ENCODE assay signal across 10 mouse cellular contexts in genomic region chr13:28502171-28502570, GRCm38 (mm10).
A peak's percentile ranks its signal among the peaks of the same experiment; 100 is the strongest.
DNase-seq lines count a peak whose midpoint lies in the region; ATAC-seq and TF ChIP-seq lines count a peak whose summit lies in the region.
"Had no signal": no experiment of that assay in that cellular context is flagged by ENCODE, and none has a peak within 500 bp of the region (broad histone marks: within the 10 kb centered on the region; RNA-seq: fewer than 3 reads in every experiment).

No protein-coding gene starts in this region.

- H3K4me1 ChIP-seq in kidney, adult 2 months (ENCODE audit: control insufficient read depth, insufficient read depth, low read length): no peaks in the 10 kb centered on the region
- H3K4me1 ChIP-seq in lung, postnatal 0 days (ENCODE audit: insufficient read depth, low read depth, low read length): no peaks in the 10 kb centered on the region
- H3K4me1 ChIP-seq: hindbrain, embryonic 15.5 days had no signal

- peak; percentile 67; the same call in 1 of the 2 replicates for TF ChIP-seq EP300 in lung, postnatal 0 days (IDR thresholded peaks at IDR 0.05)

- no peak for TF ChIP-seq POLR2A in kidney, adult 2 months (IDR thresholded peaks at IDR 0.05; ENCODE audit: low read depth, low read length)

- no peak overlapping the region for H3K4me2 ChIP-seq in lung, postnatal 0 days (replicated peaks; ENCODE audit: low read depth, low read length)
- H3K4me2 ChIP-seq: hindbrain, embryonic 15.5 days had no signal

- intact Hi-C loops in gastrocnemius, postnatal 36 days (cut with DNase I): no loop called here
- intact Hi-C loops in gastrocnemius, postnatal 14 days (cut with DNase I; ENCODE audit: low total_unique reads): no loop called here
- intact Hi-C loops in left cerebral cortex, adult 2 months (cut with DNase I): no loop called here

- DNase-seq in gastrocnemius, adult 18-20 months (ENCODE audit: low spot score): peak; percentile 6
- DNase-seq in gastrocnemius, postnatal 36 days: no peak
- peak; percentile 26 for DNase-seq in gastrocnemius, postnatal 14 days
- peak; percentile 69 for DNase-seq in kidney, adult 2 months
- DNase-seq in lung, postnatal 0 days (ENCODE audit: low spot score): peak; percentile 66
- peak; percentile 40 for DNase-seq in testis, postnatal 14 days (ENCODE audit: low spot score)
- DNase-seq in cerebellum, postnatal 36 days: no peak
- DNase-seq in left cerebral cortex, adult 2 months (ENCODE audit: extremely low spot score in 1 of 2, low spot score in 2 of 2): no peak

- H3K9ac ChIP-seq in lung, postnatal 0 days (replicated peaks; ENCODE audit: low read depth): no peak overlapping the region
- H3K9ac ChIP-seq: hindbrain, embryonic 15.5 days had no signal

- no peaks in the 10 kb centered on the region for H3K27me3 ChIP-seq in kidney, adult 2 months (replicated peaks; ENCODE audit: control insufficient read depth, insufficient read depth, low read length)
- H3K27me3 ChIP-seq in lung, postnatal 0 days (replicated peaks; ENCODE audit: insufficient read depth, low read length): no peaks in the 10 kb centered on the region
- H3K27me3 ChIP-seq: hindbrain, embryonic 15.5 days had no signal

- peak; percentile 89 for ATAC-seq in lung, postnatal 0 days

- H3K36me3 ChIP-seq in kidney, adult 2 months (ENCODE audit: control insufficient read depth, insufficient read depth, low read length): no peaks in the 10 kb centered on the region
- no peaks in the 10 kb centered on the region for H3K36me3 ChIP-seq in lung, postnatal 0 days (ENCODE audit: insufficient read depth, low read length)
- H3K36me3 ChIP-seq: G1E; hindbrain, embryonic 15.5 days had no signal

- no peak overlapping the region for H3K27ac ChIP-seq in kidney, adult 2 months (ENCODE audit: insufficient read depth, low read depth, low read length)
- no peak overlapping the region for H3K27ac ChIP-seq in lung, postnatal 0 days (ENCODE audit: low read length)
- no peak overlapping the region for H3K27ac ChIP-seq in left cerebral cortex, adult 2 months
- H3K27ac ChIP-seq: hindbrain, embryonic 15.5 days had no signal

- H3K9me3 ChIP-seq in lung, postnatal 0 days (ENCODE audit: low read length): no peaks in the 10 kb centered on the region
- H3K9me3 ChIP-seq: G1E; hindbrain, embryonic 15.5 days had no signal

- WGBS in kidney, adult 2 months: 59% methylated on average over 2 of the region's 2 CpGs
- 47% methylated on average over 2 of the region's 2 CpGs for WGBS in lung, postnatal 0 days

- H3K4me3 ChIP-seq in kidney, adult 2 months (ENCODE audit: insufficient read depth, low read depth, low read length): no peak overlapping the region
- no peak overlapping the region for H3K4me3 ChIP-seq in lung, postnatal 0 days (ENCODE audit: low read depth, low read length)
- H3K4me3 ChIP-seq in left cerebral cortex, adult 2 months: no peak overlapping the region
- H3K4me3 ChIP-seq: hindbrain, embryonic 15.5 days had no signal

- no peak for TF ChIP-seq CTCF in kidney, adult 2 months (conservative IDR thresholded peaks at IDR 0.05; ENCODE audit: insufficient read depth, insufficient read length, low read depth, low read length)
- no peak for TF ChIP-seq CTCF in lung, postnatal 0 days (IDR thresholded peaks at IDR 0.05)
- TF ChIP-seq CTCF in left cerebral cortex, adult 2 months (IDR thresholded peaks at IDR 0.05): no peak

Comparison
In these comparisons a context has a peak if more than half of its experiments do, and no peak if none do; other contexts are left out.
1. DNase-seq: peak in gastrocnemius, adult 18-20 months (single experiment), gastrocnemius, postnatal 14 days (single experiment), kidney, adult 2 months (single experiment), lung, postnatal 0 days (single experiment) and testis, postnatal 14 days (single experiment); none in gastrocnemius, postnatal 36 days (0 of 2), cerebellum, postnatal 36 days (0 of 2) and left cerebral cortex, adult 2 months (0 of 2).